Mouse (Mus musculus) gastrocnemius, adult 2 months (tissue): ENCODE data around the gene Mrpl55. TPM values are rescaled to one million over a fixed set of nuclear protein-coding genes. Genes with fewer than 3 reads are reported as not detected.

Experiments used
- DNase-seq: peaks from one replicate; pipeline ENCODE4 v3.0.0; 2022
- H3K27ac ChIP-seq: fragments of 200-600 bp; 2 replicates; pipeline ENCODE4 v1.8.1; 2022; ENCODE audit warnings: mild to moderate bottlenecking
- H3K4me3 ChIP-seq: fragments of 200-600 bp; 2 replicates; pipeline ENCODE4 v1.8.1; 2022; ENCODE audit warnings: mild to moderate bottlenecking, moderate library complexity
- CTCF ChIP-seq: fragments of 200-600 bp; IDR thresholded peaks from 2 replicates; pipeline ENCODE4 v1.8.1; 2022; ENCODE audit warnings: antibody characterized with exemption, mild to moderate bottlenecking, moderate library complexity
- intact Hi-C: fragments of 180-260 bp; cut with DNase I; formaldehyde crosslinking; loops from one replicate; pipeline ENCODE4 v1.15.1; 2025
- total RNA-seq, 2 experiments: library from RNA; stranded (reverse); gene quantifications; 2 replicates each; pipeline ENCODE4 v1.2.3; 2021

Mrpl55 gene
- total RNA-seq, 2 experiments from 2014 or later = 49.7 to 71.0 TPM

DNA sequence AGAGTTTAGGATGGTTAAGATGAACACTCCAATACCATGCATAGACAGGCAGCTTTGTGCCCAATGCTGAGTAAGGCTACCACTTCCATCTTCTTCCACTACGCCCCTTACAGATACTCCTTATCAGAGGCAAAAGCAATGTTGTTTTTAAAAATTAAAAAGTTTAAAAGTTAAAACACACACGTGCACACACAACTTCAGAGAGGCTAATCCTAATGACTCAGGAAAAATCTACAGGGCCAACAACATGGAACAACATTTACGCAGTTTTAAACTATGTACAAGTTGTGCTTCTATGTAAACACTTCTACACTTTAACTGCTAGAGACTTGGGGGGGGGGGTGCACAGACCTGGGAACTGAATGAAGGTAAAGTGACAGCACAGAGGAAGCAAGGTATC, 21.7 kb downstream of the Mrpl55 start:
- no peak for DNase-seq
- intact Hi-C loops = no loop called here
- H3K27ac ChIP-seq = no peak overlapping the region
- TF ChIP-seq CTCF = no peak
- peak overlapping the region; percentile 18; the same call in 1 of the 2 replicates for H3K4me3 ChIP-seq

DNA sequence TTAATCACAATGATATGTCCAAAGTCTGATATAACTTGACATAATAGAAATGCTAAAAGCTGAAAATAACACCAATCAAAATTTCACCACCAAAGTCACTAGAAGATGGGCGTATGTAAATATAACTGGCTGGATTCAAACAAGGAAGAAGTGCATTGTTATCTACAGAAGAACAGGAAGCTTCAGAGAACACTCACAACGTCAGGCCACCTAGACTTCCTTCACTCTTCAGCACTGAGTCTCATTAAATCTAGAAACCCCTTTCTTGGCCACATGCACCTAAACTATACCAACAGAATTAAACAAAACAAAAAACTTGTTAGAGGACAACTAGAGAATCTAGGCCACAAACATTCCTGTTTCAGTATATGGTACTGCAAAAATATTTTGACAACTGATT, 22.2 kb downstream of the Mrpl55 start:
- intact Hi-C loops = no loop called here
- TF ChIP-seq CTCF = no peak

DNA sequence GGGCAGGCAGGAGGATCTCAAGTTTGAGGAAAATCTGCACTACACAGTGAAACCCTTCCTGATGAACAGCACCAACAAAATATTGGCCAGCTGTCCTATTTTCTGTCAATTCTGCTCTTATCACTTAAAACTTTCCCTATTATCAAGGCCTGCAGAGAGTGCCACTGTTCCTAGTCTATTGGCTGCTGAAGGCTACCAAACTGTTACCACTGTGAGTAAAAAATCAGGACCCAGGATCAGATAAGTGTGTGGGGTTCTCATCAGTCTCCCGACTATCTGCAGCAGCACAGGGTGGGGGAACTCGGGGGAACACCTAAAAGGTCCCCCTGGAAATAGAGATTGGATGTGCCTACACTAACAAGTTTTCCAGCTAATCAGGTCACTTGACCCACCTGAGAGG, 22.9 kb downstream of the Mrpl55 start:
- intact Hi-C loops = no loop called here
- H3K27ac ChIP-seq = 0 out of 2 replicates have a peak overlapping the region, but pooled peaks have one; percentile 32

More for the DNA sequence above, 22.2 kb downstream of the Mrpl55 start:
- Histone ChIP-seq H3K4me3 (peak overlapping the region; percentile 79), H3K27ac (no peak overlapping the region)
- no peak for DNase-seq

DNA sequence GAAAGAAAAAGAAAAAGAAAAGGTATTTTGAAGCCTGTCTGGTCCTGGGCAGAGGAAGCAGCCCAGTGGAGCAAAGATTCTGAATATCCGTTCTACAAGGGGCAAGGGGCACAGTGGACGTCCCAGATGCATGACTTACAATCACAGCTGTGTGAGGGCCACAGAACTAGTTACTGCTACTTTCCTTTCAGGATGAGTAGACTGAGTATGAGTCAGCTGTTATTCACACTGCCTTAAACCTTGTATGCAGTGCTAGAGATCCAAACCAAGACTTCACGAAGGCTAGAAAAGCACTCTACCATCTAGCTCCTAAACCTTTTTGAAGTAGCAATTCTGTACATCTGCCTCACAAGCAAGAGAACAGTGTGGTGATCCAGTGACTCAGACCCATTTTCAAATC, 24.0 kb downstream of the Mrpl55 start:
- DNase-seq = no peak
- intact Hi-C loops = no loop called here
- TF ChIP-seq CTCF = no peak
- H3K4me3 ChIP-seq = peak overlapping the region; percentile 79
- H3K27ac ChIP-seq = peak overlapping the region; percentile 99

More for the DNA sequence above, 22.9 kb downstream of the Mrpl55 start:
- H3K4me3 ChIP-seq = peak overlapping the region; percentile 79
- TF ChIP-seq CTCF = no peak
- no peak for DNase-seq

DNA sequence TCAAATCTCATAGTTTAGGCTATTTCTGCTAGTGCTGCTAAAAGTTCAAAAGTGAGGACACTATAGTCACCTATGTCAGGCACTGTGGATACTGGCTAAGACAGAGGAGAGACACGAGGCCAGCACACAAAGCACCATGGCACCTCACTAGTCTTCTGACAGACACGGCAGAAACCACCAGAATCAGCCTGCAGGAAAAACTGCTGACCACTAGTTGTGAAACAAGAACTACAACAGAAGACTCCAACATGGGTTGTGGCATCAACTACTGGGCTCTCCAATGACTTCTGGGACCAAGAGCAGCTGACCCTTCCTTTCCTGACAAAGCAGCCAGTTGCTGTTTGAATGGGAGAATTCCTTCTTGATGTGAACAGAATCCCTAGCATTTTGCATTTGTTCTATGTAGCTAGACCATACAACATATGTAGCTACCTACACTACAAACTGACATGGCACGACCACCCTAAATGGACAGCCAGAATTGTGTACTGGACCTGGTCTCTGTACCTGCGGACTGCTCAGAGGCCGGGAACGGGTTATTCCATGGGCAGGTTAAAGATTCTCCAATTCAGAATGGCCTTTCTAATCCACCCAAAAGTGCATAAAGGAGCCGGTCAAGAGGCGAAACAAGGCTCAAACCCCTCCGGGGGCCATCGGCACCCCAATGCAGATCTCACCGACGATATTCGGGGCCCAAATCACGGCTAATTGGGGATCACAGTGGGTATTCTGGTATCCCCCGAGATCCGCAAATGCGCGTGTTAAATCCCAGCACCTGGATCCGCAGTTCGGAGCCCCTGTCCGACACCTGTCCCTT, 24.7 kb downstream of the Mrpl55 start:
- DNase-seq = no peak
- Histone ChIP-seq H3K4me3 (peak overlapping the region; percentile 79), H3K27ac (peak overlapping the region; percentile 99)
- intact Hi-C loops = no loop called here
- no peak for TF ChIP-seq CTCF

DNA sequence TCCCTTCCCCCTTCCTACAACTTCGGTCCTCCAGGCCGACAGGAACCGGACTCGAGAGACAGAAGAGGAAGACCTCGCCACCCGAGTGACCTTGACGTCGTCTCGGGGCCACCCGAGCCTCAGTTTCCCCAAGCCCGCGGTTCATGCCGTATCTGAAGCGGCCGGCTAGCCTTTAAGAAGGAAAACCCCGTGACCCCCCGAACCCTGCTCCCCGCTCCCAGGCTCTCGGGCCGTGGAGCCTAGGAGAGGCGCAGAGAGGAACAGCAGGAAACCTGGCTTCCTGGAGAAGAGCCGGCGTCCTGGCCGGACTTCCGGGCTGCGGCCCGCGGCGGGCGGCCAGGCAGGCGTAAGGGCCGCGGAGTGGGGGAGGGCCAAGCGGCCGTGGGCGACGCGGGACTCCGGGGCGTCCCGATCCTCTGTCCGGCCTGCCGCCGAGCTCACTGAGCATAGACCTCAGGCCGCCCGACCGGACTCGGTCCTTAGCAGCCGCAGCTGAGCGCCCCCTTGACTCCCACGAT, 25.4 kb downstream of the Mrpl55 start:
- DNase-seq = no peak

DNA sequence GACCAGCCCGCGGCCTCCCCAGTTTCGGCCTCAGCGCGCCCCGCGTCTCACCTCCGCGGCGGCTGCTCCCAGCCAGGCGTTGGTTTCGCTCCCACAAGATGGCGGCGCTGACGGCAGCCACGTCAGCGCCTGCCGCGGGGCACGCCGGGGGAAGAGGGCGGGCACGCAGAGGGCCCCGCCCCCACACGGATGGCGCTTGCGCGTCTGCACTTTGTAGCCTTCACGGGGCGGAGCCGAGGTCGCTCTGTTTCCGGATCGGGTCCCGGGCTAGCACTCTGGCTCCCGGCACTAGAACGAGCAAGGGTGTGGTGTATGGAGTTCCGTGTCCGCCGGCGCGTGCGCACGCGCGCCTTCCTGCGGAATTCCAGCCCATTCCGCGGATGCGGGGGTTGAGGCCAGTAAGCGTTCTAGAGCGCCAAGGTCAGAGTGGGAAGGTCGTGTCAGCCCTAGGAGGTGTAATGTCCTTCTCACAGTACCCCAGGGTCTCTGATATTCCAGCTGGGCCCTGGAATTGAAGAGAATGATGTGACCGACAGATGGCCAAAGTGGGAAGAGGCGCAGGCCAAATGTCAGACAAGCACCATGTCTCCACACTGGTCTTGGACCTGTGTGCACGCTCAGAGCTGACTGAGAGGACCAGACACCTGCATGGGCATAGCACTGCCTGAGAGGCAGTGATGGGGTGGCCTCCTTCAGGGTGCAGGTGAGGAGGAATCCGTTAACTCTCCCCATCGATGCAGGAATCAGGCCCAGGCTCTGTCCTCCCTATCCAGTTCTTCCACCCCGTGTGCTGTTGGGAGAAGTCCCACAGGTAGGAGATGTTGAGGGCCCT, 26.1 kb downstream of the Mrpl55 start, which contains the start of gene Arf1:
Arf1 (minus strand) TSS at position 149 of the 832 bp plus-strand sequence.
- H3K4me3 ChIP-seq = peak within 1 kb of the TSS; percentile 79
- peak within 1 kb of the TSS; percentile 99 for H3K27ac ChIP-seq
- no peak for TF ChIP-seq CTCF
- DNase-seq = peak; percentile 98
- intact Hi-C loops = no loop called here

More for the DNA sequence above, 25.4 kb downstream of the Mrpl55 start:
- H3K27ac ChIP-seq = peak overlapping the region; percentile 99
- H3K4me3 ChIP-seq = peak overlapping the region; percentile 79
- intact Hi-C loops = no loop called here
- TF ChIP-seq CTCF = no peak

DNA sequence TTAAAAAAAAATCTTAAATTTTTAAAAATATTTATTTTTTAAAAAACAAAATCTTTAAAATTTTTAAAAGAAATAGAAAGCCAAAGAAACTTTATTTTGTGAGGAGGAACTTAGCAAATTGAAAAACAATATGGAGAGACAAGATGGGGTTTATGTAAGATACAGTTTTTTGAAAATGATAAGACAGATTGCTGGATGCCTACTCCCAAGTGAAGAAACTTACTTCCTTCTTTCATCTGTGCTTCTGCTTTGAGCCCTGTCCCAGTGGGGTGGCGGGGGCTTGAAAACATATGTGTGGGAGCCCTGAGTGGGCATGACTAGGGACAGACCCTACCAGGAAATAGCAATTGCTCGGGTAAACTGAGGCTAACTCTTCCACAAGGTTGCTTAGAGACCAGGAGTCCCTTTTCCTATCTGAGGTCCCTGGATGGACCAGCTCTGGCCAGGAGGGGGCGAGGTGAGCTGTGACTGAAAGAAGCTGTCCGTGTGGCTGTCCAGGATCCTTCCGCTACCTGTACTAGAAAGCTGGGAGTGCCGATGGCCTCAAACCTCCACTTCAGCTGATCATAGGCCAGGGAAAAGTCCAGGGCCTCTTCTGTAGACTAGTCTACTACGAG, 28.0 kb downstream of the Mrpl55 start:
- Histone ChIP-seq H3K4me3 (no peak overlapping the region), H3K27ac (no peak overlapping the region)
- TF ChIP-seq CTCF = peak; percentile 76
- DNase-seq = peak; percentile 67
- intact Hi-C loops = loop anchor here (2.0 kb wide), 1 partner anchor 63 kb away; no protein-coding TSS in a partner anchor

DNA sequence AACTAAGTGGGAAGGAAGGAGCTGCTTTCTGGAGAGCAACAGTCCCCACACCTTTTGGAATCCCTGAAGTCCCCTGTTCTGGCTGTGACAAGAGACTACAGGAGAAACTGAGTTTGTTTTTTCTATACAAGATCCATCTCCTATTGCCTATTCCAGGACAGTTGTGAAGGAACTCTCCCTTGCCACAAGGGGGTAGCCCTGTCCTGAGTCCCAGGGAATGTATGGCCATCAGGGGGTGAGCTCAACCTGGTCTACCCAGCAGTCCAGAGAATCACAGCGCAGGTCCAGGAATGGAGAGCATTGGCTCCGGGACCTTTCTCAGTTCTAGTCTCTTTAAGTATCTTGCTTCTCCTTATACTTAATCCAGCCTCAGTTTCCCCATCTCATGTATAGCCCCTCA, 30.5 kb downstream of the Mrpl55 start:
- intact Hi-C loops = no loop called here
- Histone ChIP-seq H3K4me3 (no peak overlapping the region), H3K27ac (no peak overlapping the region)
- no peak for TF ChIP-seq CTCF
- no peak for DNase-seq

DNA sequence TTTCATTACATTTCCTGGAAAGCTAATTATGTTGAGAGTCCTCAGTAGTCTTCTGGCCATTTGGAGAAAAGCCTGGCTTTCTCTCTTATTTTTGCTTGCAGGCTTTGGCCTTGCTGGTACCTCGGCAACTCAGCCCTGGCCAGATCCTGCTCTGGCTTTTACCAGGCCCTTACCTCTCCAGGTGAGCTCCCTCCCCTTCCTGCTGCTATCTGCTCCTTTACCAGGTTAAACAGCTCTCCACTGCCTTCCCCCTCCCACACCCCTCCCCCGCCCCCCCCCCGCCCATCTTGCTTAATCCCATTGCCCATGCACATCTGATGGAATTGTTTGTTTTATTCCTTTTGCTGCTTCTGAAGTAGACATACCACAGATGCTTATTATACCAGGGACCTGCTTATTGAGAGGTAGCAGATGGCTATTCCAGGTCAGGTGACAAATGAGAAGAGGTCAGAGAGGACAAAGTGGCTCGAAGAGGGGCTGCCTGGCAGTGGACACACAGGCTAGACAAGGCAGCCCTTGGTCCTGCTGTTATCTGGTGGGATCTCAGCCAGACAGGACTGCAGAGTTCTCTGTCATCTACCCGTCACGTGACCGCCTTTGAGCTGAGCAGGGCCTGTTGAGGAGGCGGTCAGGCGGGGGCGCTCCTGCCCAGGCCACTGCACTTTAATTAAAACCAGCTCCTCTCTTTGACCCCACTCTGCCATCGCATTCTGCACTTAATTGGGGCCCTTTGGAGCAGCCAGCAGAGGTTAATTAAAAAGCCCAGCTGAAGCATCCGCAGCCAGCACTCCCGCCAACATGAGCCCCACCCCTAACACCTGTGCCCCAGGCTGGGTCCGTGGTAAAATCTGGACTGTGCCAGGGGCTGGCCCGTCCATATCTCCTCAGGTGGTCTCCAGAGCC, 36.5 kb downstream of the Mrpl55 start:
- Histone ChIP-seq H3K27ac (no peak overlapping the region), H3K4me3 (no peak overlapping the region)
- peak; percentile 75 for DNase-seq
- intact Hi-C loops = loop anchor here (5.0 kb wide), 1 partner anchor 244 kb away; no protein-coding TSS in a partner anchor
- peak; percentile 71 for TF ChIP-seq CTCF

DNA sequence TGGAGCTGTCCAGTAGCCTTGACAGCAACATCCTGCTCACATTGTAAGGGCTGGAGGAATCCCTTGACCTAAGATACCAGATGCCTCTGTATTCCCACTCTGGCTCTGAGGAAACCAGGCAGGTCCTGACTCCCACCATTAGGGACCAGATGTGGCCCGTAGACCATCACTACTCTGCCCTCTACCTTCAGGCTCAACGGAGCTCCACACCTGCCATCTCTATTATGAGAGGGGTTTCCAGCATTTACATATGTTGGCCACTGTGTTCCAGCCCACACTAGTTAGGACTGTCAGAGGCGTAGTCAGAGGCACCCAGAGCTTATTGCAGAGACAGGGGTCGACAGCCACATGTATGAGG, 37.1 kb downstream of the Mrpl55 start:
- intact Hi-C loops = loop anchor here (5.0 kb wide), 1 partner anchor 243 kb away; no protein-coding TSS in a partner anchor
- Histone ChIP-seq H3K27ac (no peak overlapping the region), H3K4me3 (no peak overlapping the region)
- TF ChIP-seq CTCF = no peak
- no peak for DNase-seq
